Mouse (Mus musculus) C2C12 (cell line): ENCODE data around the gene P2rx2.

Experiments used
- CEBPB ChIP-seq: IDR thresholded peaks from one replicate; pipeline ENCODE4 v1.6.1; 2011; ENCODE audit warnings: low read depth, mild to moderate bottlenecking, control low read depth, moderate library complexity
- CTCF ChIP-seq: IDR thresholded peaks from one replicate; pipeline ENCODE4 v1.5.1; 2011; ENCODE audit not compliant: control insufficient read depth, insufficient read depth, insufficient read length
- MAX ChIP-seq: IDR thresholded peaks from one replicate; pipeline ENCODE4 v1.6.1; 2011; ENCODE audit warnings: mild to moderate bottlenecking, control low read depth
- MYOD1 ChIP-seq: IDR thresholded peaks from one replicate; pipeline ENCODE4 v1.6.1; 2011; ENCODE audit warnings: low read depth; ENCODE audit not compliant: control insufficient read depth, insufficient read length
- MYOG ChIP-seq: IDR thresholded peaks from one replicate; pipeline ENCODE4 v1.6.1; 2011; ENCODE audit not compliant: control insufficient read depth, insufficient read length; ENCODE audit errors: extremely low read depth

DNA sequence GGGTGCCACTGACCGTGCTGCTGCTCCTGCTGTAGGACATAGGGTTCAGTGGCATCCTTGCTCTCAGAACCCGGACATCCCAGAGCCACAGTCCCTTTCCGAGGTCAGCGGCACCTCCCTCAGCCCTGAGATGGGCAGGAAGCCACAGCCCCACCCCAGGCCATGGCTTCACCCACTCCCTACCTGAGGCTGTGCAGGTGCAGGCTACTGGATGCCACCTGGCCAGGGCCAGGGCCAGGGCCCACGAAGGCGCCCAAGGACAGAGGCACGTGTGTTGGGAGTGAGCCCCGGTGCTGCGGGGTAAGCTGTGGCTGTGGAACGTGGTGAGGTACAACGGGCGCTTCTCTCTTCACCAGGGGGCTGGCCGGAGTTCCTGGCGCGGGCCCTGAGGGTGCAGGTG lies 36.1 kb upstream of the P2rx2 start:
- TF ChIP-seq CTCF (no peak), MYOG (no peak), CEBPB (no peak), MAX (no peak), MYOD1 (no peak)
